Mouse (Mus musculus) intestine, embryonic 14.5 days (tissue): ENCODE data around the gene Nipbl. TPM values are rescaled to one million over a fixed set of nuclear protein-coding genes. Genes with fewer than 3 reads are reported as not detected.

Experiments
- ATAC-seq: fragments of 200-750 bp; cut with Nextera tagmentation; replicated peaks from 2 replicates; pipeline ENCODE4 v1.8.0; 2017; ENCODE audit warnings: low read depth, moderate number of reproducible peaks, moderate TSS enrichment, moderate library complexity; ENCODE audit not compliant: low FRiP score, low TSS enrichment
- DNase-seq: peaks from one replicate; pipeline ENCODE4 v3.0.0-alpha.2; 2018; ENCODE audit warnings: low spot score
- H3K27ac ChIP-seq: fragments of 300-500 bp; sonication (generic); 2 replicates; pipeline ENCODE4 v1.5.1; 2014; ENCODE audit warnings: low read depth, mild to moderate bottlenecking, control low read depth
- H3K27me3 ChIP-seq: fragments of 300-500 bp; sonication (generic); replicated peaks from 2 replicates; pipeline ENCODE4 v1.6.1; 2014; ENCODE audit warnings: low read length, control low read depth; ENCODE audit not compliant: control insufficient read depth, insufficient read depth
- H3K36me3 ChIP-seq: fragments of 300-500 bp; sonication (generic); 2 replicates; pipeline ENCODE4 v1.6.1; 2014; ENCODE audit warnings: low read length, control low read depth; ENCODE audit not compliant: control insufficient read depth, insufficient read depth
- H3K4me1 ChIP-seq: fragments of 300-500 bp; sonication (generic); replicated peaks from 2 replicates; pipeline ENCODE4 v1.6.1; 2014; ENCODE audit warnings: low read length, control low read depth, mixed read lengths; ENCODE audit not compliant: control insufficient read depth, insufficient read depth
- H3K4me2 ChIP-seq: fragments of 300-500 bp; sonication (generic); 2 replicates; pipeline ENCODE4 v1.6.1; 2014; ENCODE audit warnings: low read length
- H3K4me3 ChIP-seq: fragments of 300-500 bp; sonication (generic); 2 replicates; pipeline ENCODE4 v1.5.1; 2014; ENCODE audit warnings: low read depth, low read length, control low read depth, mixed read lengths
- H3K9ac ChIP-seq: fragments of 300-500 bp; sonication (generic); 2 replicates; pipeline ENCODE4 v1.6.1; 2014; ENCODE audit warnings: mild to moderate bottlenecking, low read length
- H3K9me3 ChIP-seq: fragments of 300-500 bp; sonication (generic); 2 replicates; pipeline ENCODE4 v1.6.1; 2016; ENCODE audit warnings: low read length, control low read depth; ENCODE audit not compliant: control insufficient read depth
- WGBS: fragments of 180-500 bp; shearing (Covaris S2); extraction: QIAGEN DNeasy Blood & Tissue Kit; methylation state at CpG from one replicate; pipeline ENCODE4 v1.1.7; 2014; 5-methylcytosine and 5-hydroxymethylcytosine counted together
- polyA plus RNA-seq: library from polyadenylated mRNA; unstranded; fragments of >200 nt; fragmentation: Nextera tagmentation; extraction: Ambion mirVana; gene quantifications from 2 replicates; pipeline ENCODE4 v1.2.1, GENCODE M21; 2014

The Nipbl gene
- polyA plus RNA-seq, 1 experiment from 2014 or later = 23.3 TPM

- H3K36me3 ChIP-seq = peaks cover 36% of the 10 kb centered on the region
- H3K27me3 ChIP-seq = no peaks in the 10 kb centered on the region
- no peak for ATAC-seq
- H3K4me3 ChIP-seq = no peak overlapping the region
- H3K27ac ChIP-seq = no peak overlapping the region
- 88% methylated on average over 8 of the region's 8 CpGs for WGBS
- no peaks in the 10 kb centered on the region for H3K9me3 ChIP-seq
- no peak overlapping the region for H3K4me2 ChIP-seq
- no peaks in the 10 kb centered on the region for H3K4me1 ChIP-seq
- DNase-seq = no peak
- no peak overlapping the region for H3K9ac ChIP-seq
Measured at GRCm38 (mm10) chr15:8271952-8272351, 172.3 kb downstream of the Nipbl start.

- ATAC-seq = no peak
- Histone ChIP-seq H3K36me3 (peaks cover 63% of the 10 kb centered on the region), H3K4me1 (no peaks in the 10 kb centered on the region)
Measured at GRCm38 (mm10) chr15:8268231-8268630, 176.0 kb downstream of the Nipbl start.

GRCm38 (mm10) chr15:8267211-8267610 lies 177.1 kb downstream of the Nipbl start:
- ATAC-seq = no peak
- peaks cover 66% of the 10 kb centered on the region for H3K36me3 ChIP-seq
- no peaks in the 10 kb centered on the region for H3K9me3 ChIP-seq
- no peak overlapping the region for H3K9ac ChIP-seq
- no peak overlapping the region for H3K27ac ChIP-seq
- no peak overlapping the region for H3K4me3 ChIP-seq
- H3K27me3 ChIP-seq = no peaks in the 10 kb centered on the region
- no peak for DNase-seq
- no peaks in the 10 kb centered on the region for H3K4me1 ChIP-seq
- WGBS = 89% methylated on average over 3 of the region's 3 CpGs
- H3K4me2 ChIP-seq = no peak overlapping the region

More at GRCm38 (mm10) chr15:8268231-8268630, 176.0 kb downstream of the Nipbl start:
- no peaks in the 10 kb centered on the region for H3K9me3 ChIP-seq
- H3K27me3 ChIP-seq = no peaks in the 10 kb centered on the region
- 88% methylated on average over 8 of the region's 8 CpGs for WGBS
- H3K4me3 ChIP-seq = no peak overlapping the region
- no peak overlapping the region for H3K4me2 ChIP-seq
- no peak for DNase-seq
- H3K9ac ChIP-seq = no peak overlapping the region
- H3K27ac ChIP-seq = no peak overlapping the region

GRCm38 (mm10) chr15:8265946-8266345 lies 178.3 kb downstream of the Nipbl start:
- Histone ChIP-seq H3K36me3 (peaks cover 63% of the 10 kb centered on the region), H3K9ac (no peak overlapping the region), H3K4me3 (no peak overlapping the region), H3K27me3 (no peaks in the 10 kb centered on the region), H3K27ac (no peak overlapping the region), H3K9me3 (no peaks in the 10 kb centered on the region), H3K4me2 (no peak overlapping the region), H3K4me1 (no peaks in the 10 kb centered on the region)
- no peak for DNase-seq
- WGBS = 69% methylated on average over 3 of the region's 3 CpGs
- ATAC-seq = no peak

Other genes starting within 250 kb of the Nipbl start
- not detected in 2 replicates for gene Gm2310, start 75.5 kb upstream of the Nipbl start, polyA plus RNA-seq